Mouse (Mus musculus): ENCODE measurements at regions not wholly inside any gene's neighbourhood (a gene's known extent, or its start where the extent isn't known, plus 50 kb on each side); places are given as distances from the start of the nearest gene placed in this dataset.

GRCm38 (mm10) chrX:139392777-139393176 is 59.3 kb downstream of the Trap1a start:
- peak; percentile 66 for DNase-seq (ENCODE audit: low read depth, low spot score)

- DNase-seq (ENCODE audit: low read depth, low spot score) = peak; percentile 80
Measured at GRCm38 (mm10) chrX:139416701-139417100, 63.5 kb upstream of the D330045A20Rik start.

DNA sequence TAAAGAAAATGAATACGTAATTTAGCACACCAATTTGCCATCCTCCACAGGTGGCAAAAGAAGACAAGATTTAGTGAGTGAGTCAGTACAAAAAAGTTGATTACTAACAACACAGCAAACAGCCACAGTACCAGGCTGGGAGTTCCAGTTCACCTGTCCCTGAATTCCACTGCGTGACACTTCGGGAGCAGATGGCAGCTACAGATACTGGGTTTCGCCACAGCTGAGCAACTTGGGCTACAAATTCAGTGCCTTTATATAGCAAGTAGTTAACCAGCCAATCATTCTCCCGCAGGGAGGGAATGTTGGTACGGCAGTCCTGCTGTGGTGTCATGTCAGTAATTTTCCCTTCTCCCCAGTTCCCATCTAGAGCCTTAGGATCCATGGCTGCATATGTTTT is 60.3 kb upstream of the D330045A20Rik start:
- DNase-seq (ENCODE audit: low read depth, low spot score) = no peak

DNA sequence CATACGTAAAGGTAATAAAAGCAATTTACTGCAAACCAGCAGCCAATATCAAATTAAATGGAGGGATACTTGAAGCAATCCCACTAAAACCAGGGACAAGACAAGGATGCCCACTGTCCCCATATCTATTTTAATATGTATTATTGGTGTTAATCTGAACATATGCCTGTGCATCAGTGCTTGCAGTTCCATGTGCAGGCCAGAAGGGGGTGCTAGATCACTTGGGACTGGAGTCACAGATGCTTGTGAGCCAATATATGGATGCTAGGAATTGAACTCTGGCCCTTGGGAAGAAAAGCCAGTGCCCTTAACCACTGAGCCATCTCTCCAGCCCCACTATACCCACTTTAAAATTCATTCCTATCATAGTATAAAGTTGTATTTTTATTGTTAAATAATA is 55.9 kb upstream of the D330045A20Rik start:
- peak; percentile 6 for DNase-seq (ENCODE audit: low read depth, low spot score)

Data from 3T3-L1 (cell line).